Mouse (Mus musculus) forebrain, postnatal 0 days (tissue): ENCODE data around the gene Ambra1. TPM values are rescaled to one million over a fixed set of nuclear protein-coding genes. Genes with fewer than 3 reads are reported as not detected.

ENCODE experiments used
- ATAC-seq: fragments of 200-750 bp; cut with Nextera tagmentation; 2 replicates; pipeline ENCODE4 v1.8.0; 2017; ENCODE audit warnings: mild to moderate bottlenecking, moderate library complexity
- DNase-seq: peaks from one replicate; pipeline ENCODE4 v3.0.0-alpha.2; 2015
- H3K27ac ChIP-seq: fragments of 300-500 bp; sonication (generic); 2 replicates; pipeline ENCODE4 v1.5.1; 2014; ENCODE audit warnings: low read depth, mild to moderate bottlenecking, antibody characterized with exemption, low read length, moderate library complexity, mixed read lengths
- H3K27me3 ChIP-seq: fragments of 300-500 bp; sonication (generic); 2 replicates; pipeline ENCODE4 v1.6.1; 2014; ENCODE audit warnings: mild to moderate bottlenecking, low read length, mixed read lengths; ENCODE audit not compliant: insufficient read depth
- H3K36me3 ChIP-seq: fragments of 300-500 bp; sonication (generic); 2 replicates; pipeline ENCODE4 v1.6.1; 2014; ENCODE audit warnings: mild to moderate bottlenecking, moderate library complexity; ENCODE audit not compliant: insufficient read depth
- H3K4me1 ChIP-seq: fragments of 300-500 bp; sonication (generic); 2 replicates; pipeline ENCODE4 v1.6.1; 2014; ENCODE audit warnings: antibody characterized with exemption; ENCODE audit not compliant: insufficient read depth
- H3K4me2 ChIP-seq: fragments of 300-500 bp; sonication (generic); 2 replicates; pipeline ENCODE4 v1.6.1; 2014; ENCODE audit warnings: low read depth, mild to moderate bottlenecking, moderate library complexity
- H3K4me3 ChIP-seq: fragments of 300-500 bp; sonication (generic); 2 replicates; pipeline ENCODE4 v1.5.1; 2014; ENCODE audit warnings: low read depth, low read length, mixed read lengths
- H3K9ac ChIP-seq: fragments of 300-500 bp; sonication (generic); 2 replicates; pipeline ENCODE4 v1.6.1; 2014; ENCODE audit warnings: mild to moderate bottlenecking
- H3K9me3 ChIP-seq: fragments of 300-500 bp; sonication (generic); 2 replicates; pipeline ENCODE4 v1.6.1; 2016; ENCODE audit warnings: low read length
- CTCF ChIP-seq: sonication (generic); IDR thresholded peaks from 2 replicates; pipeline ENCODE4 v1.5.1; 2016; ENCODE audit warnings: antibody characterized with exemption, control low read depth, low read depth
- WGBS: fragments of 180-500 bp; shearing (Covaris S2); extraction: QIAGEN DNeasy Blood & Tissue Kit; methylation state at CpG from one replicate; pipeline ENCODE4 v1.1.7; 2014; 5-methylcytosine and 5-hydroxymethylcytosine counted together
- polyA plus RNA-seq: library from polyadenylated mRNA; unstranded; fragments of >200 nt; fragmentation: Nextera tagmentation; extraction: Ambion mirVana; gene quantifications from 2 replicates; pipeline ENCODE4 v1.2.1, GENCODE M21; 2015
- total RNA-seq: library from RNA; depleted of rRNA; stranded (reverse); fragments of >200 nt; gene quantifications from 2 replicates; pipeline ENCODE4 v1.2.3, GENCODE M21; 2014

Ambra1 gene
- total and polyA plus RNA-seq, 2 experiments from 2014 or later: 17.0 to 47.2 TPM

DNA sequence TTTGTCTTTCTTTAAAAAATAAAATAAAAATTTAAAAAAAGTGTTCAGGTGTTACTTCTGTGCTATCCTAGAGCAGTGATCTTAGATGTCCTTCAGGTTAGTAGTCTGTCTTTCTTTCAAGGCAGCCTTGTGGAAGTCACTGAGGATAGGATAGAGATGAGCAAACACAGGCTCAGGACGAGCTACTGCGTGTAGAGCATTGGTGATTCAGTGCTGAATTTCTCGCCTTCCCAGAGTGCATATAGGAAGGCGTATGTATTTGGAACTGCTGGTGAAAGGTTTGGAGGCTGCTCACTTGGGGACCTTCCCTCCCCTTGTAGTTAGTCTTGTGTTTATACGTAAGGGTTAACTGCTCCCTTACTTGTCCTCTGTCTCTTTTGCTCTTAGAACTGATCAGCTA is 5.3 kb downstream of the Ambra1 start:
- Histone ChIP-seq H3K9ac (no peak overlapping the region), H3K27me3 (no peaks in the 10 kb centered on the region), H3K4me2 (no peak overlapping the region), H3K27ac (no peak overlapping the region), H3K4me1 (no peaks in the 10 kb centered on the region), H3K9me3 (no peaks in the 10 kb centered on the region), H3K36me3 (no peaks in the 10 kb centered on the region), H3K4me3 (no peak overlapping the region)
- TF ChIP-seq CTCF: no peak
- DNase-seq (no peak), ATAC-seq (no peak)
- 94% methylated on average over 5 of the region's 5 CpGs for WGBS

DNA sequence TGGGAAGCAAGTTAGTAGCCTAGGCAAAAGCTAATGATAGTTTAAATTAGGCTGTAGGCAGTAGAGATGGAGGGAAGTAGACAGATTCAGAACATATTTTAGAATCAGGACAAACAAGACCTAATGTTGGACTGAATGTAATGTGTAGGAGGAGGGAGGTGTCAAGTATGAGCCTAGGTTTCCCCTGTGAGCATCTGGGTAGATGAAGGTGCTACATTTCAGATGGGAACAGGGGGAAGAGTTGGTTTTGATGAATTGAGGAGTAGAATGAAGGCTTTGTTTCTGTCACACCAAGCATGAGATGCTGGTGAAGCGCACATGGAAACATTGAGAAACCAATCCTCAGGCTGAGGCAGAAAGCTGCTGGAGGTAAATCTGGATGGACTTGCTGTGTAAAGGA is 9.7 kb downstream of the Ambra1 start:
- Histone ChIP-seq H3K4me2 (no peak overlapping the region), H3K36me3 (no peaks in the 10 kb centered on the region), H3K4me1 (no peaks in the 10 kb centered on the region), H3K9me3 (no peaks in the 10 kb centered on the region), H3K9ac (no peak overlapping the region), H3K27ac (no peak overlapping the region), H3K4me3 (no peak overlapping the region), H3K27me3 (no peaks in the 10 kb centered on the region)
- 85% methylated on average over 1 of the region's 1 CpGs for whole genome bisulfite sequencing
- no peak for TF ChIP-seq CTCF
- ATAC-seq (no peak), DNase-seq (no peak)

DNA sequence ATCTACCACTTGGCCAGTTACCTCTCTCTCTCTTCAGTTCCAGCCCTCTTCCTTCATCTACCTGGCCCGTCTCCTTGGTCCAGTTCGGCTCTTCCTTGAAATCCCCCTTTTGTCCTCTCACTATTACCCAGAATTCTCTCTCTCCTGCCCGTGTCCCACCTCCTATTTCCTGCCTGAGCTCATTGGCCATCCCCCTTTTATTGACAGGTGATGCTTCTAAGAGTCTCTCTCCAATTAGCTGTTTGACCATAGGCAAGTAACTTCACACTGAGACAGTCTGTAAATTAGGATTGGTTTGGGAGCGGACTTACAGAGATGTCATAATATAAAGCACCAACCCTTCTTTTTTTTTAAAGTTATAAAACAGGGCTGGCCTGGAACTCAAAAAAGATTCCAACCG is 14.8 kb downstream of the Ambra1 start:
- no peaks in the 10 kb centered on the region for H3K9me3 ChIP-seq
- no peaks in the 10 kb centered on the region for H3K4me1 ChIP-seq
- 84% methylated on average over 5 of the region's 5 CpGs for WGBS
- H3K4me2 ChIP-seq: no peak overlapping the region
- H3K36me3 ChIP-seq: no peaks in the 10 kb centered on the region
- no peak for ATAC-seq
- TF ChIP-seq CTCF: no peak
- H3K9ac ChIP-seq: no peak overlapping the region
- H3K27ac ChIP-seq: no peak overlapping the region
- DNase-seq: no peak
- H3K27me3 ChIP-seq: no peaks in the 10 kb centered on the region
- no peak overlapping the region for H3K4me3 ChIP-seq

DNA sequence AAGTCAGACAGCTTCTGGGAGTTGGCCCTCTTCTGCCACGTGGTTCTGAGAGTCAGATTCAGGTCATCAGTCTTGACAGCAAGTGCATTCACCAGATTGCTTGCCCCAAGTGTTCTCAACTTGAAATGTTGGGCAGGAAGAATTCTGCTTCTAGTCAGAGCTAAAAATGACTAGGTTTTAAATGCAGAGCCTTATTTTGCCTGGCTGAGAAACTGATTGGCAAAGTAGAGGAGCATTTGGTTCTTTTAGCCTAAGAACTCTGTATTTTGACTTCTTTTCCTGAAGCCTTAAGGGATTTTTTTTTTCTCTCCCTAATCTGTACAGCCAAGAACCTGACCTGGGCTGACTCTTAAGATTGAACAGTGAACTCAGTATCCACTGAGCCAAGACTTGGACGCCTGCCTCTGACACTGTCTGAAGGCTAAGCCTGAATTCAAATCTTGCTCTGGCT is 19.9 kb downstream of the Ambra1 start:
- Histone ChIP-seq H3K4me3 (no peak overlapping the region), H3K9ac (no peak overlapping the region), H3K27me3 (no peaks in the 10 kb centered on the region), H3K4me1 (no peaks in the 10 kb centered on the region), H3K4me2 (no peak overlapping the region), H3K27ac (no peak overlapping the region), H3K36me3 (no peaks in the 10 kb centered on the region), H3K9me3 (no peaks in the 10 kb centered on the region)
- DNase-seq: peak; percentile 16
- ATAC-seq: peak; percentile 55; the same call in 1 of the 2 replicates
- TF ChIP-seq CTCF: no peak
- WGBS: 55% methylated on average over 2 of the region's 2 CpGs

DNA sequence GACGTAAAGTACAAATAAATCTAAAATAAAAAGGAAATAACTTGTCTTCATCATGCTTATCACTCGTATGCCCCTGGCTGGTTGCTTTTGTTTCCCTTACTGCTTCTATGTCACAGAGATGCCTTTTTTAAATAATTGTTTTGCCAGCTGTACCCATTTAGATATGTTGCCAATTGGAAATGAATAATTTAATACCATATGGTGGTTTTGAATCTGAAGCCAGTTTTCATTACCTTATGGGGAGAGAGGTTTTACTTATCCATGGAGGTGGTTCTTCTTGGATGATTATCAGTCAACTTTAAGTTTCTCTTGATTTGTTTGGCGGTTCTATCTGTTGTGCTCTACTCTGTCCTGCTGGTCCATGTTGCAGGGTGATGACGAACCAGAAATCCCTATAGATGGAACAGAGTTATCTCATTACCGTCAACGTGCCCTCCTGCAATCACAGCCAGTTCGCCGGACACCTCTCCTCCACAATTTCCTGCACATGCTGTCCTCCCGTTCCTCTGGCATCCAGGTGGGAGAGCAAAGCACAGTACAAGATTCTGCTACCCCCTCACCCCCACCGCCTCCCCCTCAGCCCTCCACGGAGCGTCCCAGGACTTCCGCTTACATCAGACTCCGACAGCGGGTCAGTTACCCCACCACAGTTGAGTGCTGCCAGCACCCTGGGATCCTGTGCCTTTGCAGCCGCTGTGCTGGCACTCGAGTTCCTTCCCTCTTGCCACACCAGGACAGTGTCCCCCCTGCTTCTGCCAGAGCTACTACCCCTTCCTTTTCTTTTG is 42.2 kb downstream of the Ambra1 start:
- ATAC-seq: no peak; the same call in 1 of the 2 replicates

DNA sequence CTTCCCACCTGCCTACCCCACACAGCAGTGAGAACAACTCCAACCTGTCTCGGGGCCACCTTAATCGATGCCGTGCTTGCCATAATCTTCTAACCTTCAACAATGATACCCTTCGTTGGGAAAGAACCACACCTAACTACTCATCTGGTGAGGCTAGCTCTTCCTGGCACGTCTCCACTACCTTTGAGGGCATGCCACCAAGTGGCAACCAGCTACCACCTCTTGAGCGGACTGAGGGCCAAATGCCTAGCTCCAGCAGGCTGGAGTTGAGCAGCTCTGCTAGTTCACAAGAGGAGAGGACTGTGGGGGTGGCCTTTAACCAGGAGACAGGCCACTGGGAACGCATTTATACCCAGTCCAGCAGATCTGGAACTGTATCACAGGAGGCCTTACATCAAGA is 43.4 kb downstream of the Ambra1 start:
- H3K4me3 ChIP-seq: no peak overlapping the region
- no peaks in the 10 kb centered on the region for H3K4me1 ChIP-seq
- no peak for DNase-seq
- no peak overlapping the region for H3K9ac ChIP-seq
- 92% methylated on average over 7 of the region's 7 CpGs for WGBS
- no peaks in the 10 kb centered on the region for H3K27me3 ChIP-seq
- H3K4me2 ChIP-seq: no peak overlapping the region
- ATAC-seq: no peak
- H3K27ac ChIP-seq: no peak overlapping the region
- no peak for TF ChIP-seq CTCF
- H3K9me3 ChIP-seq: no peaks in the 10 kb centered on the region
- peaks cover 33% of the 10 kb centered on the region for H3K36me3 ChIP-seq

More for the DNA sequence above, 42.2 kb downstream of the Ambra1 start:
- H3K36me3 ChIP-seq: peaks cover 33% of the 10 kb centered on the region
- H3K4me2 ChIP-seq: no peak overlapping the region
- no peaks in the 10 kb centered on the region for H3K4me1 ChIP-seq
- WGBS: 83% methylated on average over 17 of the region's 17 CpGs
- no peaks in the 10 kb centered on the region for H3K27me3 ChIP-seq
- H3K9ac ChIP-seq: no peak overlapping the region
- H3K27ac ChIP-seq: no peak overlapping the region
- no peaks in the 10 kb centered on the region for H3K9me3 ChIP-seq
- no peak overlapping the region for H3K4me3 ChIP-seq
- DNase-seq: no peak
- no peak for TF ChIP-seq CTCF

DNA sequence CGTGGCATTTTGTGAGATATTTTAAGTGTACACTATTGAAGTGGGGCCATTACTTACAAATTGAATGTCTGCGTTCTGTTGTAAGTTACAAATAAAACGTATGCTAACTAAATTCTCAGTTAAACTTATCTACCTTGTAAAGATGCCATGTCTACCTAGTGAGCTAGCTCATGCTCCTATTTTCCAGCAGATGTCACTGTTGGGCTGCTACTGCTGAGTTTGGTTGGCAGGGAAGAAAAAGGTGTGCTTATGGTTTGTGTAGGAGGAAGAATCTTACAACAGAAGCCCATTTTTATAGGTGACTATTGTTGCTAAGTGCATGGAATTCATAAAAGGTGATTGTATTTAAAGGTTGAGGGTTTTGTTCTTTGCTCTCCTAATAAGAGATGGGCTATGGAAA is 49.2 kb downstream of the Ambra1 start:
- Histone ChIP-seq H3K36me3 (no peaks in the 10 kb centered on the region), H3K4me2 (no peak overlapping the region), H3K27me3 (no peaks in the 10 kb centered on the region), H3K9ac (no peak overlapping the region), H3K27ac (no peak overlapping the region), H3K4me1 (no peaks in the 10 kb centered on the region), H3K4me3 (no peak overlapping the region), H3K9me3 (no peaks in the 10 kb centered on the region)
- ATAC-seq (peak; percentile 71; the same call in 1 of the 2 replicates), DNase-seq (peak; percentile 77)
- peak; percentile 85 for TF ChIP-seq CTCF
- 68% methylated on average over 3 of the region's 3 CpGs for WGBS
